Mouse (Mus musculus) MEL (cell line): ENCODE measurements around the gene Amotl1. TPM values are rescaled to one million over a fixed set of nuclear protein-coding genes. Genes with fewer than 3 reads are reported as not detected.

ENCODE experiments used
- DNase-seq: peaks from one replicate; pipeline ENCODE4 v3.0.0; 2011; ENCODE audit warnings: low read depth, low spot score
- H3K27ac ChIP-seq: 2 replicates; pipeline ENCODE4 v1.5.1; 2012; ENCODE audit warnings: low read depth, mild to moderate bottlenecking, control low read depth, low read length, moderate library complexity; ENCODE audit not compliant: control insufficient read depth
- H3K27me3 ChIP-seq, 2 experiments: fragments of 150-350 bp in 1 of 2; sonication (generic) in 1 of 2; 2 replicates each; pipeline ENCODE4 v1.6.1; 2012; ENCODE audit warnings: low read length in 2 of 2, mild to moderate bottlenecking in 2 of 2, improper control_type of control experiment in 1 of 2, moderate library complexity in 1 of 2; ENCODE audit not compliant: insufficient read depth in 2 of 2, control insufficient read depth in 1 of 2
- H3K36me3 ChIP-seq, 2 experiments: 2 replicates each; pipeline ENCODE4 v1.6.1; 2012 to 2014; ENCODE audit warnings: low read length in 2 of 2, improper control_type of control experiment in 1 of 2, inconsistent platforms in 1 of 2, mild to moderate bottlenecking in 1 of 2; ENCODE audit not compliant: insufficient read depth in 2 of 2, control insufficient read depth in 1 of 2
- H3K4me1 ChIP-seq, 2 experiments: fragments of 150-350 bp in 1 of 2; sonication (generic) in 1 of 2; 2 replicates each; pipeline ENCODE4 v1.6.1; 2012; ENCODE audit warnings: low read length in 2 of 2, improper control_type of control experiment in 1 of 2, mild to moderate bottlenecking in 1 of 2; ENCODE audit not compliant: insufficient read depth in 2 of 2, control insufficient read depth in 1 of 2
- H3K4me3 ChIP-seq, 2 experiments: fragments of 150-350 bp in 1 of 2; sonication (generic) in 1 of 2; 2 replicates each; pipeline ENCODE4 v1.5.1; 2012; ENCODE audit warnings: low read depth in 2 of 2, low read length in 2 of 2, mild to moderate bottlenecking in 2 of 2, moderate library complexity in 2 of 2, control low read depth in 1 of 2, improper control_type of control experiment in 1 of 2; ENCODE audit not compliant: control insufficient read depth in 1 of 2, insufficient read depth in 1 of 2
- H3K79me2 ChIP-seq: 2 replicates; pipeline ENCODE4 v1.6.1; 2012; ENCODE audit warnings: mild to moderate bottlenecking, low read length, moderate library complexity; ENCODE audit not compliant: control insufficient read depth, poor library complexity, insufficient read depth
- H3K9ac ChIP-seq: 2 replicates; pipeline ENCODE4 v1.6.1; 2012; ENCODE audit warnings: low read depth, mild to moderate bottlenecking, control low read depth, low read length, moderate library complexity; ENCODE audit not compliant: control insufficient read depth, poor library complexity, severe bottlenecking
- H3K9me3 ChIP-seq: fragments of 150-350 bp; sonication (generic); replicated peaks from 2 replicates; pipeline ENCODE4 v1.6.1; 2012; ENCODE audit warnings: mild to moderate bottlenecking, low read length, improper control_type of control experiment, moderate library complexity; ENCODE audit not compliant: insufficient read depth
- BHLHE40 ChIP-seq: IDR thresholded peaks from 2 replicates; pipeline ENCODE4 v1.6.1; 2012; ENCODE audit warnings: low read depth, mild to moderate bottlenecking, inconsistent platforms, low read length, improper control_type of control experiment, borderline replicate concordance
- CHD2 ChIP-seq: IDR thresholded peaks from 2 replicates; pipeline ENCODE4 v1.6.1; 2011; ENCODE audit warnings: low read length, improper control_type of control experiment
- CTCF ChIP-seq, 3 experiments: IDR thresholded peaks in 2 of 3; conservative IDR thresholded peaks in 1 of 3; 2 replicates each; pipeline ENCODE4 v1.5.1; 2011 to 2012; ENCODE audit warnings: low read length in 3 of 3, low read depth in 2 of 3, mild to moderate bottlenecking in 2 of 3, improper control_type of control experiment in 1 of 3, inconsistent platforms in 1 of 3, mixed read lengths in 1 of 3, moderate library complexity in 1 of 3; ENCODE audit not compliant: control insufficient read depth in 1 of 3, insufficient read depth in 1 of 3, poor library complexity in 1 of 3, severe bottlenecking in 1 of 3
- E2F4 ChIP-seq: IDR thresholded peaks from 2 replicates; pipeline ENCODE4 v1.6.1; 2011; ENCODE audit warnings: low read depth, low read length, improper control_type of control experiment, borderline replicate concordance
- ELF1 ChIP-seq: IDR thresholded peaks from 2 replicates; pipeline ENCODE4 v1.6.1; 2014; ENCODE audit warnings: low read depth, mild to moderate bottlenecking, inconsistent platforms, low read length, improper control_type of control experiment, moderate library complexity
- EP300 ChIP-seq, 2 experiments: IDR thresholded peaks; 2 replicates each; pipeline ENCODE4 v1.6.1; 2011; ENCODE audit warnings: improper control_type of control experiment in 2 of 2, low read length in 2 of 2, low read depth in 1 of 2, mild to moderate bottlenecking in 1 of 2
- GABPA ChIP-seq: IDR thresholded peaks from 2 replicates; pipeline ENCODE4 v1.6.1; 2012; ENCODE audit warnings: low read depth, mild to moderate bottlenecking, inconsistent platforms, low read length, improper control_type of control experiment, moderate library complexity
- HCFC1 ChIP-seq: IDR thresholded peaks from 2 replicates; pipeline ENCODE4 v1.6.1; 2012; ENCODE audit warnings: low read depth, mild to moderate bottlenecking, inconsistent platforms, low read length, improper control_type of control experiment, moderate library complexity
- MAFK ChIP-seq: IDR thresholded peaks from 2 replicates; pipeline ENCODE4 v1.6.1; 2011; ENCODE audit warnings: low read depth, mild to moderate bottlenecking, low read length, improper control_type of control experiment, borderline replicate concordance
- MAX ChIP-seq: IDR thresholded peaks from 2 replicates; pipeline ENCODE4 v1.6.1; 2011; ENCODE audit warnings: low read length, improper control_type of control experiment
- MYC ChIP-seq: IDR thresholded peaks from 2 replicates; pipeline ENCODE4 v1.6.1; 2011; ENCODE audit warnings: low read depth, mild to moderate bottlenecking, low read length, improper control_type of control experiment, moderate library complexity
- NRF1 ChIP-seq: IDR thresholded peaks from 2 replicates; pipeline ENCODE4 v1.6.1; 2014; ENCODE audit warnings: low read depth, mild to moderate bottlenecking, inconsistent platforms, low read length, improper control_type of control experiment, moderate library complexity; ENCODE audit not compliant: poor library complexity, insufficient read depth, severe bottlenecking
- POLR2A ChIP-seq, 2 experiments: IDR thresholded peaks; 2 replicates each; pipeline ENCODE4 v1.6.1; 2011 to 2012; ENCODE audit warnings: low read length in 2 of 2, mild to moderate bottlenecking in 2 of 2, control low read depth in 1 of 2, improper control_type of control experiment in 1 of 2, low read depth in 1 of 2, moderate library complexity in 1 of 2; ENCODE audit not compliant: control insufficient read depth in 1 of 2, insufficient read depth in 1 of 2, poor library complexity in 1 of 2
- POLR2AphosphoS5 ChIP-seq: IDR thresholded peaks from 2 replicates; pipeline ENCODE4 v1.6.1; 2012; ENCODE audit warnings: low read depth, borderline replicate concordance, mild to moderate bottlenecking, inconsistent platforms, low read length, moderate library complexity, mixed read lengths
- RCOR1 ChIP-seq: IDR thresholded peaks from 2 replicates; pipeline ENCODE4 v1.6.1; 2012; ENCODE audit warnings: low read depth, mild to moderate bottlenecking, inconsistent platforms, low read length, improper control_type of control experiment
- SMC3 ChIP-seq: IDR thresholded peaks from 2 replicates; pipeline ENCODE4 v1.6.1; 2011; ENCODE audit warnings: low read depth, low read length, improper control_type of control experiment
- TAL1 ChIP-seq: IDR thresholded peaks from 2 replicates; pipeline ENCODE4 v1.6.1; 2012; ENCODE audit warnings: mild to moderate bottlenecking, inconsistent platforms, low read length, moderate library complexity, mixed read lengths
- TBP ChIP-seq: IDR thresholded peaks from 2 replicates; pipeline ENCODE4 v1.8.0; 2011; ENCODE audit warnings: low read depth, low read length, improper control_type of control experiment
- USF1 ChIP-seq: IDR thresholded peaks from 2 replicates; pipeline ENCODE4 v1.6.1; 2014; ENCODE audit warnings: low read depth, mild to moderate bottlenecking, inconsistent platforms, low read length, improper control_type of control experiment, moderate library complexity
- ZC3H11A ChIP-seq: IDR thresholded peaks from 2 replicates; pipeline ENCODE4 v1.6.1; 2012; ENCODE audit warnings: low read depth, mild to moderate bottlenecking, inconsistent platforms, low read length, improper control_type of control experiment
- ZKSCAN1 ChIP-seq: IDR thresholded peaks from 2 replicates; pipeline ENCODE4 v1.6.1; 2012; ENCODE audit warnings: low read depth, mild to moderate bottlenecking, inconsistent platforms, low read length, improper control_type of control experiment, moderate library complexity
- polyA plus RNA-seq, 2 experiments: library from polyadenylated mRNA; stranded (reverse) in 1 of 2; unstranded in 1 of 2; fragments of >175 nt in 1 of 2; fragments of >200 nt in 1 of 2; gene quantifications; 2 replicates each; pipeline versions ENCODE4 v1.2.1 to v1.2.4; 2012; ENCODE audit warnings: low replicate concordance in 2 of 2, low read depth in 1 of 2; ENCODE audit not compliant: insufficient read length in 2 of 2, insufficient read depth in 1 of 2, missing spikeins in 1 of 2
- total RNA-seq: library from RNA; depleted of rRNA; stranded (reverse); fragments of 300-350 nt; gene quantifications from 2 replicates; pipeline ENCODE4 v1.2.3, GENCODE M21; 2012

Amotl1 gene
- total and polyA plus RNA-seq, 3 experiments, result 7.4 to 9.3 TPM; not detected in 1

- Histone ChIP-seq H3K9ac (no peak overlapping the region), H3K36me3 (no peaks in the 10 kb centered on the region), H3K27me3 (peaks cover 40 to 48% of the 10 kb centered on the region in 2 experiments), H3K4me1 (no peaks in the 10 kb centered on the region), H3K27ac (no peak overlapping the region), H3K9me3 (no peaks in the 10 kb centered on the region), H3K79me2 (no peaks in the 10 kb centered on the region), H3K4me3 (no peak overlapping the region)
- DNase-seq, result no peak
- TF ChIP-seq E2F4, result no peak
- no peak for TF ChIP-seq ZKSCAN1
- no peak for TF ChIP-seq HCFC1
- no peak for TF ChIP-seq POLR2A (IDR thresholded peaks at IDR 0.05; ENCODE audit: control insufficient read depth in 1 of 2, insufficient read depth in 1 of 2, low read depth in 1 of 2, low read length in 2 of 2, poor library complexity in 1 of 2)
- no peak for TF ChIP-seq MAX
- no peak for TF ChIP-seq SMC3
- TF ChIP-seq MYC, result no peak
- TF ChIP-seq CHD2, result no peak
- TF ChIP-seq CTCF (IDR thresholded peaks at IDR 0.05 in 2 of 3, conservative IDR thresholded peaks at IDR 0.05 in 1 of 3; ENCODE audit: control insufficient read depth in 1 of 3, insufficient read depth in 1 of 3, low read depth in 2 of 3, low read length in 3 of 3, poor library complexity in 1 of 3, severe bottlenecking in 1 of 3), result no peak
- TF ChIP-seq ELF1, result no peak
- no peak for TF ChIP-seq MAFK
These were observed 111.2 kb downstream of the Amotl1 start for GRCm38 (mm10) chr9:14533659-14534058.

DNA sequence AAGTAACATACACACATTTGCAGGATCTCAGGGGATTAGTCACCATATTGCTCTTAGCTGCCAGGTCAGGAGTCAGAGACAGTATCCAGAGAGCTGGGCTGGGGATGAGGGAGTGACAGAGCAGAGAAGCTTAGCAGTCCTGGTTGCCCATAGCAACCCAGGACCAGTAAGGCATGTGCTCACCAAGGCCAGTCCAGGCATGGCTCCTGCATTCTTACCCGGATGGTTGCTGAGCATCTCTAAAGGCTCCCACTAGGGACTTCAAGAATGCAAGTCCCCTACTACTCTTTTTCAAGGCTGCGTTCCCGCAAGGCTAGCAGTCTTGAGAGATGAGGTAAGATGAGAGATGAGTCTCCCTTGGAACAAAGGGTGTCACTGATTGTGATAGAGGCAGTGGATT is 112.6 kb downstream of the Amotl1 start:
- Histone ChIP-seq H3K36me3 (no peaks in the 10 kb centered on the region), H3K4me1 (no peaks in the 10 kb centered on the region), H3K9me3 (no peaks in the 10 kb centered on the region), H3K79me2 (no peaks in the 10 kb centered on the region), H3K4me3 (no peak overlapping the region), H3K27ac (no peak overlapping the region), H3K27me3 (peaks cover 45 to 56% of the 10 kb centered on the region in 2 experiments), H3K9ac (no peak overlapping the region)
- TF ChIP-seq USF1 (no peak), HCFC1 (no peak), NRF1 (no peak)
- DNase-seq, result no peak

GRCm38 (mm10) chr9:14530004-14530403 is 114.9 kb downstream of the Amotl1 start:
- DNase-seq, result no peak

More at GRCm38 (mm10) chr9:14530004-14530403, 114.9 kb downstream of the Amotl1 start:
- H3K9me3 ChIP-seq, result no peaks in the 10 kb centered on the region
- TF ChIP-seq RCOR1 (no peak), POLR2A (IDR thresholded peaks at IDR 0.05; ENCODE audit: control insufficient read depth in 1 of 2, insufficient read depth in 1 of 2, low read depth in 1 of 2, low read length in 2 of 2, poor library complexity in 1 of 2) (no peak), EP300 (IDR thresholded peaks at IDR 0.05; ENCODE audit: low read depth in 1 of 2, low read length in 2 of 2) (no peak), USF1 (no peak), ZC3H11A (no peak), GABPA (no peak), TAL1 (no peak), POLR2AphosphoS5 (no peak), TBP (no peak), BHLHE40 (no peak), MAX (no peak)
- no peak overlapping the region for H3K9ac ChIP-seq
- no peak overlapping the region for H3K4me3 ChIP-seq
- no peak overlapping the region for H3K27ac ChIP-seq
- H3K27me3 ChIP-seq, result peaks cover 40 to 48% of the 10 kb centered on the region in 2 experiments
- H3K36me3 ChIP-seq, result no peaks in the 10 kb centered on the region
- H3K4me1 ChIP-seq, result no peaks in the 10 kb centered on the region
- no peaks in the 10 kb centered on the region for H3K79me2 ChIP-seq
